Mouse (Mus musculus) stomach, postnatal 0 days (tissue): Measurements from ENCODE around the gene St3gal4. TPM values are rescaled to one million over a fixed set of nuclear protein-coding genes. Genes with fewer than 3 reads are reported as not detected.

ENCODE experiments used
- ATAC-seq: fragments of 200-750 bp; cut with Nextera tagmentation; 2 replicates; pipeline ENCODE4 v1.8.0; 2017; ENCODE audit not compliant: low FRiP score, low TSS enrichment
- DNase-seq: peaks from one replicate; pipeline ENCODE4 v3.0.0-alpha.2; 2016; ENCODE audit warnings: low spot score
- H3K27ac ChIP-seq: fragments of 300-500 bp; sonication (generic); replicated peaks from 2 replicates; pipeline ENCODE4 v1.5.1; 2014; ENCODE audit warnings: mild to moderate bottlenecking, control low read depth
- H3K27me3 ChIP-seq: fragments of 300-500 bp; sonication (generic); 2 replicates; pipeline ENCODE4 v1.6.1; 2014; ENCODE audit warnings: low read length; ENCODE audit not compliant: control insufficient read depth, insufficient read depth
- H3K36me3 ChIP-seq: fragments of 300-500 bp; sonication (generic); 2 replicates; pipeline ENCODE4 v1.6.1; 2014; ENCODE audit warnings: low read length, mixed read lengths; ENCODE audit not compliant: control insufficient read depth, insufficient read depth
- H3K4me1 ChIP-seq: fragments of 300-500 bp; sonication (generic); replicated peaks from 2 replicates; pipeline ENCODE4 v1.6.1; 2014; ENCODE audit warnings: antibody characterized with exemption; ENCODE audit not compliant: control insufficient read depth, insufficient read depth
- H3K4me2 ChIP-seq: fragments of 300-500 bp; sonication (generic); replicated peaks from 2 replicates; pipeline ENCODE4 v1.6.1; 2014; ENCODE audit warnings: low read depth, mild to moderate bottlenecking, control low read depth, moderate library complexity
- H3K4me3 ChIP-seq: fragments of 300-500 bp; sonication (generic); 2 replicates; pipeline ENCODE4 v1.5.1; 2014; ENCODE audit warnings: low read depth, low read length, control low read depth
- H3K9ac ChIP-seq: fragments of 300-500 bp; sonication (generic); 2 replicates; pipeline ENCODE4 v1.6.1; 2014; ENCODE audit warnings: mild to moderate bottlenecking, low read length, control low read depth, mixed read lengths
- H3K9me3 ChIP-seq: fragments of 300-500 bp; sonication (generic); 2 replicates; pipeline ENCODE4 v1.6.1; 2016; ENCODE audit warnings: low read length; ENCODE audit not compliant: control insufficient read depth
- CTCF ChIP-seq: IDR thresholded peaks from 2 replicates; pipeline ENCODE4 v1.5.1; 2016; ENCODE audit warnings: antibody characterized with exemption, low read depth, mild to moderate bottlenecking, moderate library complexity
- EP300 ChIP-seq: optimal IDR thresholded peaks from 2 replicates; pipeline ENCODE3; 2016; ENCODE audit warnings: antibody characterized with exemption
- WGBS: fragments of 180-500 bp; shearing (Covaris S2); extraction: QIAGEN DNeasy Blood & Tissue Kit; methylation state at CpG from one replicate; pipeline ENCODE4 v1.1.7; 2014; 5-methylcytosine and 5-hydroxymethylcytosine counted together
- polyA plus RNA-seq: library from polyadenylated mRNA; unstranded; fragments of >200 nt; fragmentation: Nextera tagmentation; extraction: Ambion mirVana; gene quantifications from 2 replicates; pipeline ENCODE4 v1.2.1, GENCODE M21; 2015

St3gal4 gene
- polyA plus RNA-seq, 1 experiment from 2014 or later = 14.6 TPM

- H3K9ac ChIP-seq = 0 out of 2 replicates have a peak overlapping the region, but pooled peaks have one; percentile 9
These were observed 94.2 kb downstream of the St3gal4 start for GRCm38 (mm10) chr9:35024591-35025496.

GRCm38 (mm10) chr9:35021744-35022143 lies 97.3 kb downstream of the St3gal4 start:
- Histone ChIP-seq H3K27me3 (no peaks in the 10 kb centered on the region; the same call in 1 of the 2 replicates), H3K4me3 (no peak overlapping the region), H3K9ac (no peak overlapping the region), H3K4me2 (no peak overlapping the region), H3K27ac (no peak overlapping the region), H3K36me3 (no peaks in the 10 kb centered on the region), H3K4me1 (peaks cover 3% of the 10 kb centered on the region; the same call in 1 of the 2 replicates), H3K9me3 (no peaks in the 10 kb centered on the region)
- ATAC-seq (no peak), DNase-seq (no peak)
- WGBS = 68% methylated on average over 1 of the region's 1 CpGs
- no peak for TF ChIP-seq EP300

More at GRCm38 (mm10) chr9:35024591-35025496, 94.2 kb downstream of the St3gal4 start:
- ATAC-seq (0 out of 2 replicates have a peak, but pooled peaks have one; percentile 25), DNase-seq (no peak)
- Histone ChIP-seq H3K9me3 (no peaks in the 10 kb centered on the region), H3K4me2 (peak overlapping the region; percentile 41), H3K36me3 (no peaks in the 10 kb centered on the region), H3K27me3 (no peaks in the 10 kb centered on the region), H3K27ac (no peak overlapping the region), H3K4me1 (peaks cover 3% of the 10 kb centered on the region; the same call in 1 of the 2 replicates), H3K4me3 (no peak overlapping the region)
- no peak for TF ChIP-seq EP300
- TF ChIP-seq CTCF = no peak
- WGBS = 14% methylated on average over 25 of the region's 25 CpGs

- TF ChIP-seq EP300 (no peak), CTCF (no peak)
- H3K9ac ChIP-seq = no peak overlapping the region
- H3K4me2 ChIP-seq = no peak overlapping the region
- H3K27ac ChIP-seq = no peak overlapping the region
- H3K9me3 ChIP-seq = no peaks in the 10 kb centered on the region
- no peak for DNase-seq
- H3K4me3 ChIP-seq = no peak overlapping the region
- no peaks in the 10 kb centered on the region; the same call in 1 of the 2 replicates for H3K27me3 ChIP-seq
- H3K4me1 ChIP-seq = peaks cover 3% of the 10 kb centered on the region; the same call in 1 of the 2 replicates
- H3K36me3 ChIP-seq = no peaks in the 10 kb centered on the region
- ATAC-seq = no peak
- WGBS = 53% methylated on average over 11 of the region's 11 CpGs
These were observed 98.9 kb downstream of the St3gal4 start for GRCm38 (mm10) chr9:35020015-35020653.

- DNase-seq = peak; percentile 37
These were observed 99.7 kb downstream of the St3gal4 start for GRCm38 (mm10) chr9:35019372-35019771.

GRCm38 (mm10) chr9:35018056-35018455 lies 101.0 kb downstream of the St3gal4 start:
- Histone ChIP-seq H3K4me2 (no peak overlapping the region), H3K36me3 (no peaks in the 10 kb centered on the region), H3K9ac (no peak overlapping the region), H3K9me3 (no peaks in the 10 kb centered on the region), H3K4me1 (no peaks in the 10 kb centered on the region), H3K4me3 (no peak overlapping the region), H3K27me3 (no peaks in the 10 kb centered on the region; the same call in 1 of the 2 replicates), H3K27ac (no peak overlapping the region)
- DNase-seq (no peak), ATAC-seq (no peak)
- WGBS = 19% methylated on average over 5 of the region's 5 CpGs
- TF ChIP-seq CTCF (no peak), EP300 (no peak)

More at GRCm38 (mm10) chr9:35019372-35019771, 99.7 kb downstream of the St3gal4 start:
- 15% methylated on average over 3 of the region's 3 CpGs for WGBS
- no peaks in the 10 kb centered on the region for H3K36me3 ChIP-seq
- no peak overlapping the region for H3K9ac ChIP-seq
- H3K9me3 ChIP-seq = no peaks in the 10 kb centered on the region
- H3K27me3 ChIP-seq = no peaks in the 10 kb centered on the region; the same call in 1 of the 2 replicates
- TF ChIP-seq EP300 = no peak
- peak; percentile 91 for TF ChIP-seq CTCF
- no peak overlapping the region for H3K27ac ChIP-seq
- H3K4me2 ChIP-seq = no peak overlapping the region
- peak; percentile 48; the same call in 1 of the 2 replicates for ATAC-seq
- H3K4me3 ChIP-seq = no peak overlapping the region
- H3K4me1 ChIP-seq = no peaks in the 10 kb centered on the region
